Mouse (Mus musculus): ENCODE data around the gene Gab3.

Gene Gab3

GRCm38 (mm10) chrX:75084774-75085508 is at the start of gene Gab3:
TSS of gene Gab3 (minus strand) at chrX:75085458.
- DNase-seq (ENCODE audit: low spot score in 2 of 2): peak; percentile 11 to 19

- peak; percentile 49 to 55 for DNase-seq (ENCODE audit: low spot score in 2 of 2)
These were observed 45.4 kb upstream of the Gab3 start, which contains the start of gene Mpp1 for GRCm38 (mm10) chrX:75130467-75131160. TSS of gene Mpp1 (minus strand) at chrX:75131016.

GRCm38 (mm10) chrX:75129474-75129873 is 44.2 kb upstream of the Gab3 start:
- DNase-seq (ENCODE audit: low spot score in 2 of 2): no peak

- DNase-seq (ENCODE audit: low spot score in 2 of 2): no peak
These were observed 43.2 kb upstream of the Gab3 start for GRCm38 (mm10) chrX:75128333-75128980.

GRCm38 (mm10) chrX:75126893-75127292 is 41.6 kb upstream of the Gab3 start:
- DNase-seq (ENCODE audit: low spot score in 2 of 2): no peak

GRCm38 (mm10) chrX:75125606-75126005 is 40.3 kb upstream of the Gab3 start:
- no peak for DNase-seq (ENCODE audit: low spot score in 2 of 2)

- DNase-seq (ENCODE audit: low spot score in 2 of 2): no peak
These were observed 30.3 kb upstream of the Gab3 start for GRCm38 (mm10) chrX:75115550-75115949.

- no peak for DNase-seq (ENCODE audit: low spot score in 2 of 2)
These were observed 17.0 kb upstream of the Gab3 start for GRCm38 (mm10) chrX:75102293-75102692.

GRCm38 (mm10) chrX:75098799-75099198 is 13.5 kb upstream of the Gab3 start:
- no peak for DNase-seq (ENCODE audit: low spot score in 2 of 2)

GRCm38 (mm10) chrX:75096163-75096770 is 11.0 kb upstream of the Gab3 start:
- DNase-seq (ENCODE audit: low spot score in 2 of 2): no peak

GRCm38 (mm10) chrX:75095369-75096162 is 10.3 kb upstream of the Gab3 start, which contains the start of gene Dkc1:
TSS of gene Dkc1 (plus strand) at chrX:75095854.
- peak; percentile 85 to 90 for DNase-seq (ENCODE audit: low spot score in 2 of 2)

- DNase-seq (ENCODE audit: low spot score in 2 of 2): no peak
These were observed 396 bp upstream of the Gab3 start for GRCm38 (mm10) chrX:75085654-75086053.

GRCm38 (mm10) chrX:75083982-75084773 is 1.1 kb downstream of the Gab3 start:
- peak; percentile 4 to 5 for DNase-seq (ENCODE audit: low spot score in 2 of 2)

GRCm38 (mm10) chrX:75082351-75082750 is 2.9 kb downstream of the Gab3 start:
- no peak for DNase-seq (ENCODE audit: low spot score in 2 of 2)

- DNase-seq (ENCODE audit: low spot score in 2 of 2): no peak
These were observed 29.0 kb downstream of the Gab3 start for GRCm38 (mm10) chrX:75056120-75056775.

GRCm38 (mm10) chrX:75046921-75047635 is 38.2 kb downstream of the Gab3 start:
- peak in 1 of 2 experiments; percentile 1 for DNase-seq (ENCODE audit: low spot score in 2 of 2)

- no peak for DNase-seq (ENCODE audit: low spot score in 2 of 2)
These were observed 39.3 kb downstream of the Gab3 start for GRCm38 (mm10) chrX:75045931-75046330.

GRCm38 (mm10) chrX:75044595-75044994 is 40.7 kb downstream of the Gab3 start:
- no peak for DNase-seq (ENCODE audit: low spot score in 2 of 2)

- no peak for DNase-seq (ENCODE audit: low spot score in 2 of 2)
These were observed 48.6 kb downstream of the Gab3 start for GRCm38 (mm10) chrX:75036626-75037025.

Measured in right cerebral cortex, postnatal 36 days (tissue).